Mouse (Mus musculus) kidney, postnatal 4 days (tissue): ENCODE results near the gene Cdh7.
"Not testable (repeated sequence)": the region's sequence is repeated elsewhere in the genome, so short reads cannot be mapped to it uniquely, and the experiment has no call there.

Source experiments
- DNase-seq, 2 experiments: peaks; one replicate each; pipeline ENCODE4 v3.0.0; 2021; ENCODE audit warnings: mixed read lengths in 2 of 2

Gene Cdh7

DNA sequence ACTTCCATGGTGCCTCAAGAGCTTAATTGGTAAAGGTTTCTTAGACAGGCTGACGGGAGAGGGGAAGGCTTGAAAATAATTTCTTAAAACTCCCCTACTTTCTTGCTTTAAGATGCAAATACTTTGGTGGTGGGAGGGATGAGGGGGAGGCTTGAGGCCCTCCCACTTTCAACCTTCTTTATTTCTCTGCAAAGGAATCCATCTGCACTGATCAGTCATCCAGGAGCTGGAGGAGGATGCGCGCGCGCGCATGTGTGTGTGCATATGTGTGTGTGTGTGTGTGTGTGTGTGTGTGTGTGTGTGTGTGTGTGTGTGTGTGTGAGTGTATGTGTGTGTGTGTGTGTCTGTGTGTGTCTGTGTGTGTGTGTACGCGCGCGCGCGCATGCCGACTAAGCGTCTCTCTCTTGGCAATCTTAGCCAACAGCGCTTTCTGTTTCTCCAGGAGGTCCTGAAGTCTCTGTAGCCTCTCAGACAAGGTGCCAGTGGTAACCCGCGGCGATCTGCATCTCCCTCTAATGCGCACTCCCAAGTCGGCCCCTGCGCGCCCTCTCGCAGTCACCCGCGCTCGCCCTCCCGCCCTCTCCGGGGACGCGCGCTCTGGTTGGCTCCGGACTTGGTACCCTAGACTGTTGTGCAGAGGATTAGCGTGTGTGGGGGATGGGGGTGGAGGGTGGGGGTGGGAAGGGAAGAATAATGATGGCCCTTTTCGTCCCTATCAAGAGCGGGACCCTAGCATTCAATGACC lies at the start of gene Cdh7:
TSS of gene Cdh7 (plus strand) at position 368 of the 745 bp plus-strand sequence.
- DNase-seq, result peak; percentile 6 to 20

- DNase-seq, result no peak
Measured at GRCm38 (mm10) chr1:109932674-109933073, 49.6 kb upstream of the Cdh7 start.

DNA sequence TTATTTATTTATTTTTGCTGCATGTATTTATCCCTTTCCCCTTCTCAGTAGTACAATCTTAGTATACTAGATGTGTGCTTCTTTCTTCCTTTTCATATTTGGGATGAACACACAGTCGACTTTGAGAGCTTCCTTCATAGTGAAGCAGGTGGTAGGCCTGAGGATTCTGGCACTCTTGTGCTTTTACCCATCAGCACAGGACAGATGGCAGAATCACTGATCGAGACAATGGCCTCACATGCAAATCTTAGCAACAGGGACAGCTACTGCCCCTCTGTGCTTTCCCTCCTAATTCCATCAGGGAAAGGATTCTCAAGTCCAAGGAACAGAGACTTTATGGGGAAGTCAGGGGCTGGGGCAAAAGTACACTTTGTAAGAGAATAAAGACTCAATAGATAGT lies 33.7 kb upstream of the Cdh7 start:
- DNase-seq, result no peak

GRCm38 (mm10) chr1:109971721-109972425 lies 10.4 kb upstream of the Cdh7 start:
- no peak for DNase-seq

DNA sequence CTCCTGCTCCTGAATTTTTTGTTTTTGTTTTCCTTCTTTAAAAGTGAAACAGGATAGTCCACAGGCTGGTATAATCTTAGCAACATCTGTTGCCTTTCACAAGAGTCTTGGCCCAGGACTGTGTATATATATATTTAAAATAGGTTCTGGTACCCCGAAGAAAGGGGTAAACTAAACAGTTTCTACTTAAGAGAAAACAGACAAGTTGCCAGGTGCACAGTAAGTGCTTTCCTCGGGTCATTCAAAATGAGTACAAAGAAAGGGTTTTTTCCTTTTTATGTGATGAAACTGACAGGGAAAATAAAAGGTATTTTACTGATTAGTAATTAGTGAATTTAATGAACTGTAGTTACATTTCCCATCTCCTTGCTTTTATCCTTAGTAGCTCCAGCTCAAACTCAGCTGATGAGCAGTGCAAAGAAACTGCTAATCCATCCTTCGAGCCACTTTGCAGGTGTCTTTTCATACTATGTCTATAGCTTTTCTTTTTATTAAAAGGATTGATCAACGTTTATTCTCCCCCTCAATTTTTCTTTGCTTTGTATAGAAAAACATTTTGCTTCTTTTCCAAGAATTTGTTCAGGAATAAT lies 9.7 kb upstream of the Cdh7 start:
- no peak for DNase-seq

DNA sequence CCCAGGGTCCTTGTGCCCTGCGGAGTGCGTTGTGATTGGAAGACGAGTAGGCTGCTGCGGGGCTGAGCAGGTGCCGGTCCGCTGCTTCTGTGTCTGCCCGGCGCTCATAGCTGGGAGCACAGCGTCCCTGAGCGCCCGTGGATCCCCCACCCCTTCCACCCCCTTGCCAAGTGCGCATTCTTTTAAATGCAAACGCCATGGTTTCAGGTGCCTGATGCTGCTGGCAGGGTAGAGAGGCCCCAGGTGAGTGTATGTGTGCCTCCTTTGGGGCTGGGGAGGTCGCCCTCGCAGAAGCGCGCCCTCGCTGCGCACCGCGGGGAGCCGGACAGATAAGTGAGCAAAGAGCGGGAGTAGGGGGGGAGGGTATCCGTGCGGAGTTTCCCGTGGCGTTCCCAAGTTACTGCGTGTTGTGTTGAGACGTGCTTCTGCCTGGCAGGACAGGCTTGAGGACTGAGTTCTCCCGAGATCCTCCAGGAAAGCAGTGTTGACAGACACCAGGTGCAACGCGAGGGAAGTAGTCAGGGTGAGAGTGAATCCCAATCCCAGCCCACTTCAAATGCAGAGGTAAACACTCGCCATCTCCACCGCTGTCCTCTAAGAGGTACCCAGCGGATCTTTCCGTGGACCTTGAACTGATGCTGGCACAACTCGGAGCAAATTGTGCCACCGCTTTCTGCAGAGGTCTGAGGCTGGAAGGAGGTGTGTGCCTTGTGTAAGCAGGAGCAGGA lies 742 bp downstream of the Cdh7 start:
- DNase-seq, result peak; percentile 1 to 7

DNA sequence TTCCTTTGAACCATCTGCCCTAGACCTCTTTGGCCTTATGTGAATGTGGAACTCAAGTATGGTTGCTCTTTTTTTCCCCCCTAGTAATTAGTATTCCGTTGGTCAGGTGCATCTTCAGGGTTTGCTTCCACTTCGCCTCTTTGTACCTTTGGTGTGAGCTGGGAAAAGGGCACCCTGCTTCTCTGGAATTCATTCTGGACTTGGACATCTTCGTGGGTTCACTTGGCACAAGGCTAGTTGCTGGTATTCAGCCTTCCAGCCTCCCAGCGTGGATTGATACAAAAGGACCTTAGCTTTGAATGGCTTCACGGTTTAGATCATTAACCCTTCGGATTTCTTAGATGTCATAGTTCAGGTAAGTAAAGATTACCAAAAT lies 1.3 kb downstream of the Cdh7 start:
- no peak for DNase-seq

- no peak for DNase-seq
Measured at GRCm38 (mm10) chr1:109984776-109985175, 2.5 kb downstream of the Cdh7 start.

DNA sequence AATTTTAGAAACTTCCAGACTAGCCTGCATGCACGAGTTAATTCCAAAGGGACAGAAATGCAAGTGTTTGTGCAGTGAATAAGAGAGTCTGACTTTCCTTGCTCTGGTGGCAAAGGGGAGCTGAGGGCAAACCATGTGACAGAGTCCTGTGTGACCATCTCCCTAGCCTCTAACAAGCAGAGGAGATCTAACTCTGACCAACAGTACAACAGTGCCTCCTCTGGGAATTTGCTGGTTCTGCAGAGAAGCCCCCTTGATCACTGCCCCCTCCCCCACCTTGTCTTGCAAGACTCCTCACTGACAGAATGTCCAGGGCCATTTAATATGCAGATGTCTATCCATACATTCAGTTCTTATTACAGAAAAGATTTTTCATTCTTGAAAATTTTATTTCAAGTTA lies 3.2 kb downstream of the Cdh7 start:
- DNase-seq, result peak in 1 of 2 experiments; percentile 2

GRCm38 (mm10) chr1:109989541-109989940 lies 7.3 kb downstream of the Cdh7 start:
- DNase-seq, result no peak

GRCm38 (mm10) chr1:109993906-109994305 lies 11.7 kb downstream of the Cdh7 start:
- DNase-seq, result no peak

DNA sequence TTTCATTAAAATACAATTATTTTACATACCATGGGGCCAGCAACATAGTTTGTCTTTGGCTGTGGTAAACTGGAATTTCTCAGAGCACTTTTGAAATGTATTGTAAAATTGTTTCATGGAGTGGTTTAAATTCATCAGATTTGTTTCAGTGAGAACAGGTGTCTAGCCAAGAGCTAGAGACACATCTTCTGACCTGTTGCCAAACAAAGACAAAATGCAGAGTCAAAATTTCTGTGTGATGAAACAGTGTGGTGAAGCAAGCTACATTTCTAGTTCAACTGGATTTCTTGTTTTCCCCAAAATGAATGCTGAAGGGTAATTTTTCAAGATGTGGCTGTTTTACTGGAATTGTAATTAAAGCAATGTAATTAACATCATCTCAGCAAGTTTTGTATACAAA lies 22.2 kb downstream of the Cdh7 start:
- no peak for DNase-seq

- DNase-seq, result no peak
Measured at GRCm38 (mm10) chr1:110005038-110005437, 22.8 kb downstream of the Cdh7 start.

DNA sequence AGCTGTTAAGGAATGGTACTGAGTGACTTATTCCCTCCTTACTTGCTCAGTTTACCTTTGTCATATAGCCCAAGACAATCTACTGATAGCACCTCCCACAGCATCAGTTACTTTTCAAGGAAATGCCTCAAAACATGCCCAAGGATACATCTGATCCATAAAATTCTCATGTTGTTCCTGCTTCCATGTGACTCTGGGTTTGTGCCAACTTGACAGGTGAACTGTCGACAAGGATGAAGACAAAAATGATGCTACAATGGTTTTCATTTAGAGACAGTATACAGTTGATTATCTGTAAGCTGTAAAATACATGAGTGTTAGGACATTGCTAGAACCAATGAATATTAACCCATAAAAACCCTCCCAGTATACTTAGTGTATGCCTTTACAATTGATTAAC lies 29.9 kb downstream of the Cdh7 start:
- no peak for DNase-seq

DNA sequence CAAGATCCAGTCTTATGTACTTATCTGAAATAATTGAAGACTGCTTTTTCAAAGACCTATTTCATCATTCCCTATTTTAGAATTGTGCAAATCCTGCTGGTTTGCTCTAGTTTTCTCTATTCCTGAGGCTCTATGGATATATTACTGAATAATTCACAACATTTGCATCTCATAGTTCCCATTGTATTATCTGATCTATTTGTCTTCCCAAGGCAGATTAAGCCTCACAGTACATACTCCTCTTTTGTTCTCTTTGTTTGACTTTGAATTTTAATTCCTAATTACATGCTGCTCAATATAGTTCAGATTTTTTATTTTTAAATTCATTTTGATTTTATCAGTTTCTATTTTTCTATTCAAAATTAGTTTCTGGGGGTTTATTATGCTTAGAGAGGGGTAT lies 74.1 kb downstream of the Cdh7 start:
- no peak for DNase-seq

GRCm38 (mm10) chr1:110067405-110067804 lies 85.2 kb downstream of the Cdh7 start:
- DNase-seq, result no peak

DNA sequence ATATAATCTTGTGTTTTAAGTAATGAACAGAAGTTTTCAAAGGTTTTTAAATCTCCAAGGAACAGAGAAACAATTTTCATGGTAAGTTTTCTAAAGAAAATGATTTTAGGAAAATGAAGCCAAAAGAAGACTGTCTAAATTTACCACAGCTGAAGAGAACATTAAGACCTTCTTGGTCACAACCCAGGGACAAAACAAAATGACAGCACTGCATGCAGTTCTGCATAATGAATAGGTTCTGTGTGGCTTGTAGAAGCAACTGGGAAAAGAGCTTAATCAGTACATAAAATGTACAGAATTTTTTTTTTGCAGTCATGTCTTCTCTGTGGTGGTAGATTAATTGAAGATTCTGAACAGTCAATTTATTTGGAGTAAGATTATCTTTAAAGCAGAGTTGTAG lies 96.2 kb downstream of the Cdh7 start:
- no peak for DNase-seq

DNA sequence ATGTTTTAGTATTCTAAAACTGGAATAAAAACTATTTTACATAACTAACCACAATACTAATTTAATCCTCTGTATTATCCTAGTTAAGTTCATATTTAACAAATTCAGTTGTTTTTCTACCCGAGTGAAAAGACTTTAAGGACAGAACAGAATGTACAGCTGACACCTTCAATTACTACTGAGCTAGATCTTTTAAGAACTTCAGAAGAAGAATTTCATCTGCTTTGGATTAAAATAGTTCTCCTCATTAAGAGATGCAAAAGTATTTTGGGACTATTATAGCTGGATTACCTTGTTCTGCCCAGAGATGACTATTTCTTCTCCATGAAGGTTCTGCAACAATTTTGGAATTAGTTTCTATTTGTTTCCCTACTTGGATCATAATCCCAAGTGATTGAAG lies 135.8 kb downstream of the Cdh7 start:
- DNase-seq, result no peak

DNA sequence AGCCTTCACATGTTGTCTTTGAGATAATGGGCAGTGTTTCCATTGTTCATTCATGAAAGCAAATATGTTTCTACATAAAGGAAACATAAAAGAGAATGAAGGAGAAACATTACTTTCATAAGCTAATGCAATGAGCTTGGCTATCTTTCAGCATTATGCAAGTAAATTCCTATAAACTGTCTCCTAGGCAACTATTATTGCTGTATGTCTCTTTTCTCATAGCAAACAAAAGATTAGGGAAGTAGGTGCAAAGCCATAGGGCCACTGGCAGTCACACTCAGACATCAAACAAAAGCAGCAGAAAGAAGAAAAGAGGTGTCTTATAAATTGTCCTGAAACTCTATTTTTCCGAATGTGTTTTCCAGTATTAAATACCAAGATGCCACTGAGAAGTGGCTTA lies 136.6 kb downstream of the Cdh7 start:
- no peak for DNase-seq

- DNase-seq, result not testable (repeated sequence)
Measured at GRCm38 (mm10) chr1:110171459-110171858, 189.2 kb downstream of the Cdh7 start.
